ENCODE assay signal across 8 mouse cellular contexts in genomic region chr7:24298973-24299708, GRCm38 (mm10). TPM values are rescaled to one million over a fixed set of nuclear protein-coding genes. Genes with fewer than 3 reads are reported as not detected.
DNase-seq lines count a peak whose midpoint lies in the region; ATAC-seq and TF ChIP-seq lines count a peak whose summit lies in the region.

No protein-coding gene starts in this region.

- peak; percentile 89 for ATAC-seq in embryonic facial prominence, embryonic 15.5 days (ENCODE audit: insufficient number of reproducible peaks, low FRiP score, low TSS enrichment, low read depth)
- peak; percentile 91 for ATAC-seq in limb, embryonic 13.5 days (ENCODE audit: low FRiP score, low read depth)
- peak; percentile 94 for ATAC-seq in midbrain, embryonic 15.5 days (replicated peaks)

- H3K27ac ChIP-seq in bone marrow macrophage, adult 2 months (ENCODE audit: insufficient read depth, low read depth, low read length): no peak overlapping the region
- peak overlapping the region; percentile 95 for H3K27ac ChIP-seq in embryonic facial prominence, embryonic 15.5 days (replicated peaks)
- peak overlapping the region; percentile 97 for H3K27ac ChIP-seq in limb, embryonic 13.5 days
- H3K27ac ChIP-seq in midbrain, embryonic 15.5 days: peak overlapping the region; percentile 93

- no peak for TF ChIP-seq POLR2A in bone marrow macrophage, adult 2 months (IDR thresholded peaks at IDR 0.05; ENCODE audit: borderline replicate concordance, low read depth, low read length)

- TF ChIP-seq CTCF in bone marrow macrophage, adult 2 months (IDR thresholded peaks at IDR 0.05; ENCODE audit: low read depth, low read length): no peak

- H3K9me3 ChIP-seq in embryonic facial prominence, embryonic 15.5 days (replicated peaks): no peaks in the 10 kb centered on the region
- H3K9me3 ChIP-seq in limb, embryonic 13.5 days: no peaks in the 10 kb centered on the region
- H3K9me3 ChIP-seq in midbrain, embryonic 15.5 days: no peaks in the 10 kb centered on the region

- peak overlapping the region; percentile 54 for H3K9ac ChIP-seq in embryonic facial prominence, embryonic 15.5 days
- H3K9ac ChIP-seq in limb, embryonic 13.5 days: peak overlapping the region; percentile 82
- H3K9ac ChIP-seq in midbrain, embryonic 15.5 days: peak overlapping the region; percentile 73

- H3K36me3 ChIP-seq in embryonic facial prominence, embryonic 15.5 days: peaks cover 54% of the 10 kb centered on the region
- H3K36me3 ChIP-seq in limb, embryonic 13.5 days: peaks cover 57% of the 10 kb centered on the region
- peaks cover 26% of the 10 kb centered on the region for H3K36me3 ChIP-seq in midbrain, embryonic 15.5 days (replicated peaks)

- peak overlapping the region; percentile 91 for H3K4me3 ChIP-seq in bone marrow macrophage, adult 2 months (ENCODE audit: insufficient read depth, low read length)
- H3K4me3 ChIP-seq in embryonic facial prominence, embryonic 15.5 days (replicated peaks): peak overlapping the region; percentile 75
- peak overlapping the region; percentile 66 for H3K4me3 ChIP-seq in limb, embryonic 13.5 days
- peak overlapping the region; percentile 83 for H3K4me3 ChIP-seq in midbrain, embryonic 15.5 days

- WGBS in embryonic facial prominence, embryonic 15.5 days: 0% methylated on average over 37 of the region's 47 CpGs
- 0% methylated on average over 45 of the region's 47 CpGs for WGBS in limb, embryonic 13.5 days
- WGBS in midbrain, embryonic 15.5 days: under 1% methylated on average over 37 of the region's 47 CpGs

- H3K27me3 ChIP-seq in embryonic facial prominence, embryonic 15.5 days: no peaks in the 10 kb centered on the region
- no peaks in the 10 kb centered on the region for H3K27me3 ChIP-seq in limb, embryonic 13.5 days
- H3K27me3 ChIP-seq in midbrain, embryonic 15.5 days (replicated peaks): no peaks in the 10 kb centered on the region

- H3K4me2 ChIP-seq in embryonic facial prominence, embryonic 15.5 days (replicated peaks): peak overlapping the region; percentile 81
- peak overlapping the region; percentile 88 for H3K4me2 ChIP-seq in limb, embryonic 13.5 days (replicated peaks)
- H3K4me2 ChIP-seq in midbrain, embryonic 15.5 days: peak overlapping the region; percentile 92

- peaks cover 3% of the 10 kb centered on the region for H3K4me1 ChIP-seq in bone marrow macrophage, adult 2 months (ENCODE audit: control insufficient read depth, insufficient read depth, low read length)
- peaks cover 17% of the 10 kb centered on the region for H3K4me1 ChIP-seq in embryonic facial prominence, embryonic 15.5 days
- H3K4me1 ChIP-seq in limb, embryonic 13.5 days: peaks cover 14% of the 10 kb centered on the region
- H3K4me1 ChIP-seq in midbrain, embryonic 15.5 days: peaks cover 24% of the 10 kb centered on the region

- peak; percentile 73 to 74 for DNase-seq in B cell, adult 2 months
- peak; percentile 66 for DNase-seq in heart, adult 8-10 months (ENCODE audit: low spot score)
- DNase-seq in kidney, adult 8-10 months: peak; percentile 52 to 59
- DNase-seq in spleen, adult 18-20 months: peak; percentile 39 to 55

RNA-seq across cellular contexts. Expression of gene Zfp61, which starts 1.9 kb away (rescaled TPM):
- 10.0 and 11.3 TPM in 2 replicates for polyA plus RNA-seq in bone marrow macrophage, adult 2 months (2012; ENCODE audit: insufficient read depth, insufficient read length, missing spikeins)
- 41.6 and 45.6 TPM in 2 replicates for polyA plus RNA-seq in embryonic facial prominence, embryonic 15.5 days (2015; fragmentation: Nextera tagmentation; extraction: Ambion mirVana)
- 1 to 10 TPM; 3.0 to 5.1 (median 3.7) TPM for total RNA-seq in heart, adult 8-10 months (2022)
- 54.1 and 63.5 TPM in 2 replicates for polyA plus RNA-seq in limb, embryonic 13.5 days (2015; fragmentation: Nextera tagmentation; extraction: Ambion mirVana)
- polyA plus RNA-seq in midbrain, embryonic 15.5 days (2015; fragmentation: Nextera tagmentation; extraction: Ambion mirVana): 47.2 and 48.6 TPM in 2 replicates

RNA-seq across cellular contexts. Expression of gene Zfp94, which starts 17.3 kb away (rescaled TPM):
- polyA plus RNA-seq in bone marrow macrophage, adult 2 months (2012; ENCODE audit: insufficient read depth, insufficient read length, missing spikeins): 3.5 and 5.3 TPM in 2 replicates
- polyA plus RNA-seq in embryonic facial prominence, embryonic 15.5 days (2015; fragmentation: Nextera tagmentation; extraction: Ambion mirVana): 13.7 and 14.5 TPM in 2 replicates
- 1 to 10 TPM; 1.1 to 2.8 (median 2.1) TPM for total RNA-seq in heart, adult 8-10 months (2022)
- 15.0 and 16.0 TPM in 2 replicates for polyA plus RNA-seq in limb, embryonic 13.5 days (2015; fragmentation: Nextera tagmentation; extraction: Ambion mirVana)
- 23.6 and 24.5 TPM in 2 replicates for polyA plus RNA-seq in midbrain, embryonic 15.5 days (2015; fragmentation: Nextera tagmentation; extraction: Ambion mirVana)

RNA-seq across cellular contexts. Expression of gene Zfp93, which starts 28.9 kb away (rescaled TPM):
- 1.1 and 1.2 TPM in 2 replicates for polyA plus RNA-seq in bone marrow macrophage, adult 2 months (2012; ENCODE audit: insufficient read depth, insufficient read length, missing spikeins)
- polyA plus RNA-seq in embryonic facial prominence, embryonic 15.5 days (2015; fragmentation: Nextera tagmentation; extraction: Ambion mirVana): 8.1 and 10.7 TPM in 2 replicates
- total RNA-seq in heart, adult 8-10 months (2022): 1 to 10 TPM; 3.5 to 7.4 (median 4.0) TPM
- polyA plus RNA-seq in limb, embryonic 13.5 days (2015; fragmentation: Nextera tagmentation; extraction: Ambion mirVana): 8.9 and 9.8 TPM in 2 replicates
- 8.3 and 9.6 TPM in 2 replicates for polyA plus RNA-seq in midbrain, embryonic 15.5 days (2015; fragmentation: Nextera tagmentation; extraction: Ambion mirVana)

RNA-seq across cellular contexts. Expression of gene Tescl, which starts 34.6 kb away (rescaled TPM):
- not detected in 2 replicates for polyA plus RNA-seq in bone marrow macrophage, adult 2 months (2012; ENCODE audit: insufficient read depth, insufficient read length, missing spikeins)
- not detected in 2 replicates for polyA plus RNA-seq in embryonic facial prominence, embryonic 15.5 days (2015; fragmentation: Nextera tagmentation; extraction: Ambion mirVana)
- total RNA-seq in heart, adult 8-10 months (2022): under 1 TPM in 1 of 4 experiments, not detected in 3; 0.50 TPM
- polyA plus RNA-seq in limb, embryonic 13.5 days (2015; fragmentation: Nextera tagmentation; extraction: Ambion mirVana): not detected in 2 replicates
- 0.48 TPM in 1 of 2 replicates, not detected in the other for polyA plus RNA-seq in midbrain, embryonic 15.5 days (2015; fragmentation: Nextera tagmentation; extraction: Ambion mirVana)

RNA-seq across cellular contexts. Expression of gene Zfp108, which starts 44.5 kb away (rescaled TPM):
- polyA plus RNA-seq in bone marrow macrophage, adult 2 months (2012; ENCODE audit: insufficient read depth, insufficient read length, missing spikeins): 1.9 TPM in 2 replicates
- polyA plus RNA-seq in embryonic facial prominence, embryonic 15.5 days (2015; fragmentation: Nextera tagmentation; extraction: Ambion mirVana): 4.9 and 5.5 TPM in 2 replicates
- total RNA-seq in heart, adult 8-10 months (2022): 1 to 10 TPM; 1.4 to 1.8 (median 1.5) TPM
- 5.4 and 5.5 TPM in 2 replicates for polyA plus RNA-seq in limb, embryonic 13.5 days (2015; fragmentation: Nextera tagmentation; extraction: Ambion mirVana)
- 7.0 and 7.9 TPM in 2 replicates for polyA plus RNA-seq in midbrain, embryonic 15.5 days (2015; fragmentation: Nextera tagmentation; extraction: Ambion mirVana)
